Mouse (Mus musculus) intestine, embryonic 16.5 days (tissue): Measurements from ENCODE around the gene Sdf4. TPM values are rescaled to one million over a fixed set of nuclear protein-coding genes. Genes with fewer than 3 reads are reported as not detected.
A peak's percentile ranks its signal among the peaks of the same experiment; 100 is the strongest.

Source experiments
- ATAC-seq: fragments of 200-750 bp; cut with Nextera tagmentation; 2 replicates; pipeline ENCODE4 v1.8.0; 2017; ENCODE audit warnings: moderate TSS enrichment, moderate library complexity
- H3K27ac ChIP-seq: fragments of 300-500 bp; sonication (generic); 2 replicates; pipeline ENCODE4 v1.5.1; 2014; ENCODE audit warnings: mild to moderate bottlenecking, low read length
- H3K27me3 ChIP-seq: fragments of 300-500 bp; sonication (generic); replicated peaks from 2 replicates; pipeline ENCODE4 v1.6.1; 2014; ENCODE audit warnings: low read length, control low read depth, mixed read lengths; ENCODE audit not compliant: control insufficient read depth, insufficient read depth
- H3K36me3 ChIP-seq: fragments of 300-500 bp; sonication (generic); 2 replicates; pipeline ENCODE4 v1.6.1; 2014; ENCODE audit warnings: low read length, control low read depth; ENCODE audit not compliant: control insufficient read depth, insufficient read depth
- H3K4me1 ChIP-seq: fragments of 300-500 bp; sonication (generic); 2 replicates; pipeline ENCODE4 v1.6.1; 2014; ENCODE audit warnings: low read length, control low read depth, mixed read lengths; ENCODE audit not compliant: control insufficient read depth, insufficient read depth
- H3K4me2 ChIP-seq: fragments of 300-500 bp; sonication (generic); 2 replicates; pipeline ENCODE4 v1.6.1; 2014; ENCODE audit warnings: low read depth, low read length, control low read depth
- H3K4me3 ChIP-seq: fragments of 300-500 bp; sonication (generic); 2 replicates; pipeline ENCODE4 v1.5.1; 2014; ENCODE audit warnings: mild to moderate bottlenecking, low read length
- H3K9ac ChIP-seq: fragments of 300-500 bp; sonication (generic); 2 replicates; pipeline ENCODE4 v1.6.1; 2014; ENCODE audit warnings: low read depth, low read length
- H3K9me3 ChIP-seq: fragments of 300-500 bp; sonication (generic); 2 replicates; pipeline ENCODE4 v1.6.1; 2016; ENCODE audit warnings: low read length, control low read depth; ENCODE audit not compliant: control insufficient read depth
- WGBS: fragments of 180-500 bp; shearing (Covaris S2); extraction: QIAGEN DNeasy Blood & Tissue Kit; methylation state at CpG from one replicate; pipeline ENCODE4 v1.1.7; 2014; 5-methylcytosine and 5-hydroxymethylcytosine counted together
- polyA plus RNA-seq: library from polyadenylated mRNA; unstranded; fragments of >200 nt; fragmentation: Nextera tagmentation; extraction: Ambion mirVana; gene quantifications from 2 replicates; pipeline ENCODE4 v1.2.1, GENCODE M21; 2015

Gene Sdf4
- 165 and 171 TPM in 2 replicates for polyA plus RNA-seq

- H3K27ac ChIP-seq: peak within 1 kb of the TSS; percentile 96
- H3K4me3 ChIP-seq: peak within 1 kb of the TSS; percentile 89
- H3K4me1 ChIP-seq: peaks cover 16% of the 10 kb centered on the region
- no peaks in the 10 kb centered on the region for H3K9me3 ChIP-seq
- H3K36me3 ChIP-seq: peaks cover 9% of the 10 kb centered on the region
- WGBS: under 1% methylated on average over 97 of the region's 99 CpGs
- peak; percentile 90 for ATAC-seq
- peak within 1 kb of the TSS; percentile 91 for H3K9ac ChIP-seq
- no peaks in the 10 kb centered on the region for H3K27me3 ChIP-seq
- peak within 1 kb of the TSS; percentile 99 for H3K4me2 ChIP-seq
Observed at GRCm38 (mm10) chr4:155992241-155992905, at the start of gene Sdf4, which contains the start of gene B3galt6. Sdf4 (plus strand) TSS chr4:155992872. B3galt6 (minus strand) TSS chr4:155992649.

DNA sequence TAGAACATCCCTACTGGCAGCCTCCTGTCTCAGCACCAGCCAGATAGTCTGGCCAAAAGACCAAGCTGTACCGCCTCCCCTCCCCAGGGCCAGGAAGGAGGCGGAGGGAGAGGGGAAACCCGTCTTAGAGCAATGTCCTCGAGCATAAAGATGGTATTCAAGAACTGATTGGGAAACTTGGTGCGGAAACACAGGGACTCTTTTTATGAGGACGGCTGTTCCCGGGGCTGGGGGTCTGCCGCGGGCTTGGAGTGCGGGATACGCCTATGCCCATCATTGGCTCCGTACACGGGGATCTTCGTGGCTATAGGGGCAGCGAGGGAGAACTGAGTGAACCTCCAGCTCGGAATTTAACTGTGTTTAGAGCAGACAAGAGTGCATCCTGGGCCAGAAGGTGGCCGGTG, 49.6 kb upstream of the Sdf4 start:
- Histone ChIP-seq H3K4me2 (peak overlapping the region; percentile 94), H3K4me1 (peaks cover 19% of the 10 kb centered on the region), H3K4me3 (peak overlapping the region; percentile 93), H3K27ac (peak overlapping the region; percentile 84), H3K36me3 (no peaks in the 10 kb centered on the region), H3K9ac (peak overlapping the region; percentile 96), H3K27me3 (no peaks in the 10 kb centered on the region), H3K9me3 (no peaks in the 10 kb centered on the region)
- peak; percentile 34 for ATAC-seq
- WGBS: 1% methylated on average over 17 of the region's 17 CpGs

DNA sequence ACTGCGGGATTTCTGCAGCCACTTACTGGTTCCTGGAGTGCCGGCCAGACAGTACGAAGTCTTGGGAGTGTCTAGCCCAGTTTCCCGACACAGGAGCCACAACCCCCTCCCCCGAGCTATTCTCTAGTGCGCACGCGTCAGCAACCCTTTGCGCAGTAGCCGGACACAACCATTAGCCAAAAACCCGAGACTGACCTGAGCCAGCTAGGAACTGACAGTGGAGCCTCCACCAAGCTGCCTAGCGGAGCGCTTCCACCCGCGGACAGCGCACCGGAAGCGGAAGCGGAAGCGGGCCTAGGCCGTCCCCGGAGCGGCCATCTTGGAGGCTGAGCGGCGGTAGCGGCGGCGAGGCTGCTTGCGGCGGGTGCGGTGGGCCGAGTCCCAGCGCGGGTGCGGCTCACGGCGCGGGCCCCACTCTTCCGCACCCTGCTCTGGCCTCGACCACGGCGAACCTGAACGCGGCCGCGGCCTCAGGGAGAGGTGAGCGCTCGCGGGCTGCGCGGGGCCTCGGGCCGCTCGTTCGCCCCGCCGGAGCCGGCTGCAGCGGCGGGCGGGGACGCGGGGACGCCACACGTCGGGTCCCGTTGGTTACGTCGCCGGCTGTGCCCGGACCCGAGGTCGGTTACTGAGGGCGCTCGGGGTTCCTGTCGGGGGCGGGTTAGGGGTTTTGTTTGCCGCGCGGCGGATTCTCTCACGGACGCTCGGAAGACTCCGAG, 49.0 kb upstream of the Sdf4 start, which contains the start of gene Ube2j2:
Gene Ube2j2 (plus strand): TSS at position 298 of the 716 bp plus-strand sequence.
- Histone ChIP-seq H3K27me3 (no peaks in the 10 kb centered on the region), H3K9me3 (no peaks in the 10 kb centered on the region), H3K9ac (peak within 1 kb of the TSS; percentile 96), H3K4me3 (peak within 1 kb of the TSS; percentile 93), H3K36me3 (no peaks in the 10 kb centered on the region), H3K4me1 (peaks cover 19% of the 10 kb centered on the region), H3K27ac (peak within 1 kb of the TSS; percentile 84), H3K4me2 (peak within 1 kb of the TSS; percentile 94)
- under 1% methylated on average over 84 of the region's 85 CpGs for WGBS
- peak; percentile 98 for ATAC-seq

GRCm38 (mm10) chr4:155944271-155944670, 48.4 kb upstream of the Sdf4 start:
- no peaks in the 10 kb centered on the region for H3K27me3 ChIP-seq
- peak overlapping the region; percentile 96 for H3K9ac ChIP-seq
- peak overlapping the region; percentile 93 for H3K4me3 ChIP-seq
- ATAC-seq: peak; percentile 26; the same call in 1 of the 2 replicates
- H3K9me3 ChIP-seq: no peaks in the 10 kb centered on the region
- peak overlapping the region; percentile 77 for H3K27ac ChIP-seq
- H3K4me2 ChIP-seq: peak overlapping the region; percentile 86
- peaks cover under 1% of the 10 kb centered on the region; the same call in 1 of the 2 replicates for H3K36me3 ChIP-seq
- WGBS: under 1% methylated on average over 17 of the region's 17 CpGs
- peaks cover 19% of the 10 kb centered on the region for H3K4me1 ChIP-seq

DNA sequence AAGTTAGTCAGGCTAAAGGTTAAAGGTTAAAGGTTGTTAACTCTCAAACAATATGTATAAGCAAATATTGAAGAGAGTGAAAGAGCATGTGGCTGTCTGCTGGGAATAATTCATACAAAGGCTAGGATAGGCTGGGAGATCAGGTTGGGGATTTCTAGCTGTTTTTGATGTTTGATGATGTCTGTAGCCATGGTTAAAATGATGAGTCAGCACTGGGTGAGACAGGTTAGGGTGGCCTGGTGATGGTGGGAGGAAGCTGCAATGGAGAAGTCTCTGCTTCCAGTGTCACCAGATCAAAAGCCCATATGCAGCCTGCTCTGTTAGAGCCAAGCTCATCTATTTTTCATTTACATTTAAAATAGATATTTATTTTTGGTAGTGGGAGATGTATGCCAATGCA, 45.6 kb upstream of the Sdf4 start:
- Histone ChIP-seq H3K4me3 (no peak overlapping the region), H3K9ac (no peak overlapping the region), H3K9me3 (no peaks in the 10 kb centered on the region), H3K4me2 (no peak overlapping the region), H3K27me3 (no peaks in the 10 kb centered on the region), H3K4me1 (peaks cover 19% of the 10 kb centered on the region), H3K27ac (no peak overlapping the region), H3K36me3 (peaks cover 12% of the 10 kb centered on the region)
- ATAC-seq: no peak

- H3K36me3 ChIP-seq: peaks cover 24% of the 10 kb centered on the region
- H3K4me2 ChIP-seq: no peak overlapping the region
- WGBS: 87% methylated on average over 6 of the region's 6 CpGs
- no peaks in the 10 kb centered on the region for H3K27me3 ChIP-seq
- H3K27ac ChIP-seq: no peak overlapping the region
- H3K4me1 ChIP-seq: no peaks in the 10 kb centered on the region
- no peak for ATAC-seq
- no peaks in the 10 kb centered on the region for H3K9me3 ChIP-seq
- H3K4me3 ChIP-seq: no peak overlapping the region
- no peak overlapping the region for H3K9ac ChIP-seq
Observed at GRCm38 (mm10) chr4:155955491-155955890, 37.2 kb upstream of the Sdf4 start.

- WGBS: 10% methylated on average over 5 of the region's 5 CpGs
- Histone ChIP-seq H3K27ac (no peak overlapping the region), H3K4me1 (peaks cover 12% of the 10 kb centered on the region), H3K27me3 (no peaks in the 10 kb centered on the region), H3K9ac (no peak overlapping the region), H3K4me3 (no peak overlapping the region), H3K4me2 (no peak overlapping the region), H3K9me3 (no peaks in the 10 kb centered on the region), H3K36me3 (peaks cover 11% of the 10 kb centered on the region)
- ATAC-seq: no peak
Observed at GRCm38 (mm10) chr4:155959275-155959674, 33.4 kb upstream of the Sdf4 start.

- peak; percentile 90 for ATAC-seq
- Histone ChIP-seq H3K36me3 (peaks cover 11% of the 10 kb centered on the region), H3K4me2 (peak within 1 kb of the TSS; percentile 84), H3K9ac (peak within 1 kb of the TSS; percentile 79), H3K9me3 (no peaks in the 10 kb centered on the region), H3K4me3 (peak within 1 kb of the TSS; percentile 64), H3K27me3 (no peaks in the 10 kb centered on the region), H3K27ac (peak within 1 kb of the TSS; percentile 75), H3K4me1 (peaks cover 12% of the 10 kb centered on the region)
- under 1% methylated on average over 42 of the region's 42 CpGs for WGBS
Observed at GRCm38 (mm10) chr4:155962167-155962971, 30.3 kb upstream of the Sdf4 start, which contains the start of gene C1qtnf12. C1qtnf12 (plus strand) TSS chr4:155962318.

DNA sequence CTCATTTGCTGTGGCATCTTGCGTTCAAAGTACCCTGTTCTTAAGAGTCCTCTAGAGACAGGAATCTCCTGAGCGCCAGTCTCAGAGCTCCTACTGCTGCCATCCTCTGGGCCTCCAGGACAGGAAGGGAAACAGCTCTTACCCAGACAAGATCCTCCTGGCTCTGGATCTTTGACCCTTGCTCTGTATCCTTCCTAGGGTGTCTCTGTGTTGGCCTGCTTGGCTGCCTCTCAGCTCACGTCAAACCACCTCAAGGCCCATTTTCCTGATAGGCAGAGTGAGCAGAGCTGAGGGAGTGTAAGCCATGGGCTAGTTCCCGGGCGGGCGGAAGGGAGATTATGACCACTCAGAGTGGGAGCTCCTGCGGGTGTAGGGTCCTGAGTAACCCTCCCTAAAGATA, 29.6 kb upstream of the Sdf4 start:
- Histone ChIP-seq H3K4me2 (peak overlapping the region; percentile 84), H3K4me3 (peak overlapping the region; percentile 64), H3K4me1 (peaks cover 12% of the 10 kb centered on the region), H3K36me3 (peaks cover 11% of the 10 kb centered on the region), H3K9ac (peak overlapping the region; percentile 79), H3K9me3 (no peaks in the 10 kb centered on the region), H3K27me3 (no peaks in the 10 kb centered on the region), H3K27ac (0 out of 2 replicates have a peak overlapping the region, but pooled peaks have one; percentile 75)
- peak; percentile 8 for ATAC-seq
- 57% methylated on average over 7 of the region's 7 CpGs for WGBS
